Mouse (Mus musculus): ENCODE data around the gene Lhb. TPM values are rescaled to one million over a fixed set of nuclear protein-coding genes. Genes with fewer than 3 reads are reported as not detected.
"Not testable (repeated sequence)": the region's sequence is repeated elsewhere in the genome, so short reads cannot be mapped to it uniquely, and the experiment has no call there.

The Lhb gene
- total RNA-seq (2021): under 1 TPM in 1 of 2 experiments, not detected in 1; 0.57 TPM

DNA sequence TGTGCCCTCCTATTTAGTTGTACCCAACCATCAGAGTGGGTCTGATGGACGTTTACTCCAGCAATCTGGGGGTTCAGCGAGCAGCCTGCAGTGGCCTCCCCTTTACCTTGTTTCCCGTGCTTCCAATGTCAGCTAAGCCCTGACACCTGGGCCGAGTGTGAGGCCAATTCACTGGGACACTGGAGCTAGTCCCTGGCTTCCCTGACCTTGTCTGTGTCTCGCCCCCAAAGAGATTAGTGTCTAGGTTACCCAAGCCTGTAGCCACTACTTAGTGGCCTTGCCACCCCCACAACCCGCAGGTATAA, at the start of gene Lhb:
Gene Lhb (plus strand): TSS at position 206 of the 305 bp plus-strand sequence.
- DNase-seq (ENCODE audit: extremely low spot score in 1 of 2, low spot score in 1 of 2): no peak

DNA sequence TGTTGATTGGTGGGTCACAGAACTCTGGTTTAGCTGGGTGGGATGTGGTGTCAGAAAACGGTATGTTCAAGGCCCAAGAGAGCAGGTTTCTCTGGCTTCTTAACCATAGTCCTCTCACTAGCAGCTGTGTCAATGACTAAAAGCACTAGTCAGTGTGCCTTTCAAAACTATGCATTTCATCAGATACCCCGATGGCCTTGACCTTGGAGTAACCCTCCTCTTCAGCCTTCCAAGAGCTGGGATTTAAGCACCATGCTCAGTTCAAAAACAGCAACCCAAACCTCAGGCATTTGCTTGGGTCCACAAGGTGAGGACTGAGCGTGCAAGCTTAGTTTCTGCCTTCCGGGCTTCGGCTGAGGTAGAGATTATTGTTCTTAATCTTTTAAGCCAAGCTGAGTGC, 48.2 kb upstream of the Lhb start:
- DNase-seq (ENCODE audit: extremely low spot score in 1 of 2, low spot score in 1 of 2): no peak

DNA sequence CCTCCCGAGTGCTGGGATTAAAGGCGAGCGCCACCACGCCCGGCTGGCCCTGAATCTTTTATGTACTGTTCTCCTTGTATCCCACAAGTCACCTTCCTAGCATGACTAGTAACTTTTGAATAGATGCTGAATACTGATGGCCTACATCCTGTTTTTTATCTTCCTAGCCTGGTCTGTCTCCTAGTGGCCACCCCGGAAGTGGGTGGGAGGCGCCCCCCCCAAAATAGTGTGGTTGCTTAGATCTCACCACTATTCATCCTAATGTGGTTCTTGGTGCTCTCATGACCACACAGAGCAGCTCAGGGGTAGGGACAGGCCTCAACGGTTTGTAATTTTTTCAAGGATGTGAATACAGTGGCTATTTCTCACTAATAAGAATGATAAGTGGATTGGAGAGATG, 46.0 kb upstream of the Lhb start:
- DNase-seq (ENCODE audit: extremely low spot score in 1 of 2, low spot score in 1 of 2): no peak

DNA sequence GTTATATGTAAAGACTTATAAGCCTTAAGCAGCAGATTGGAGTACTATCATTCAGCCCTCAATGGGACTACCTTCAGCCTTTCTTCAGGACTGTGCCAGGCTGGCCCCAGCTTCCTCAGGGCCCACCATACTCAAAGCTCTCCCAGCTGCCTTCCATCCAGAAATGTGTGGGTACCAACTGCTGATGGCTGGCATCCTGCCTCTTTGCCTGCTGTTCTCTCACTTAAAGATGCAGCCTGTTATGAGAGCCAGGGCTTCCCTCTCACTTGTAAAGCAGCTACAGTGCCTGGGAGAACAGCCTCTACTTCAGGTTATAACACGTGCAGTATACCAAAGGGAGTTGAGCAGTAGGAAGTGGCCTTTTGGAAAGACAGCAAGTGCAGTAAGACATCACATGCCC, 44.6 kb upstream of the Lhb start:
- DNase-seq (ENCODE audit: extremely low spot score in 1 of 2, low spot score in 1 of 2): no peak

DNA sequence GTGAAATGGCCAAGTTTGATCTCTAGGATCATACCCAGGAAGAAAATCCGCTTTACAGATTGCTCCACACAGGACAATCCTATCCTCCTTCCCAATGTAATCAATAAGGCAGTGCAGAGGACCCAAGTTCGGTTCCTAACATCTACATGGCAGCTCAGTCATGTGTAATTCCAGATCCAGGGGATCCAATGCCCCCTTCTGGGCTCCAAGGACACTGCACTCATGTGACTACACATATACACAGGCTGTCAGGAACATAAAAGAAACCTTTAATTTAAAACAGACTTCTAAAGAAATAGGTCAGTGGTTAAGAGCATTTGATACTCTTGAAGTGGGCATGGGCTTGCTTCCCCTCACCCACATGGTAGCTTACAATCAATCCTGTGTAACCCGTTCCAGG, 34.5 kb upstream of the Lhb start:
- DNase-seq (ENCODE audit: extremely low spot score in 1 of 2, low spot score in 1 of 2): no peak

DNA sequence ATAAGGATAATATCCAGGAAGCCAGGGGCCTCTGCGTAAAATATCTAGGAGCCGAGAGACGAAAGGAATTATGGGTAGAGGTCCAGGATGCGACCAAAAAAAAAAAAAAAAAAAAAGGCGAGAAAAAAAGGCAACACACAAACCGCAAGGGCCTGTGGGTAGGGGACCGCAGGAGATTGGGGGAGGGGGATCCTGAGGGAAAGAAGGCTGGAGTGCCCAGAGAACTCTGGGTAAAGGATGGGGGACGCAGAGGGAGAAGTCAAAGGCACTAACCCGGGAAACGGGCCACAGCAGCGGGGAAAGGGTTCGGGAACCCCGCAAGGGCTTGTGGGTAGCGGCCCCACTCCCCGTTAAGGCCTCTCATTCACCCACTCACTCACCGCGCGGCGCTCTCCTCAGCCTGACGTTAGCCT, 25.5 kb upstream of the Lhb start:
- no peak for DNase-seq (ENCODE audit: extremely low spot score in 1 of 2, low spot score in 1 of 2)

DNA sequence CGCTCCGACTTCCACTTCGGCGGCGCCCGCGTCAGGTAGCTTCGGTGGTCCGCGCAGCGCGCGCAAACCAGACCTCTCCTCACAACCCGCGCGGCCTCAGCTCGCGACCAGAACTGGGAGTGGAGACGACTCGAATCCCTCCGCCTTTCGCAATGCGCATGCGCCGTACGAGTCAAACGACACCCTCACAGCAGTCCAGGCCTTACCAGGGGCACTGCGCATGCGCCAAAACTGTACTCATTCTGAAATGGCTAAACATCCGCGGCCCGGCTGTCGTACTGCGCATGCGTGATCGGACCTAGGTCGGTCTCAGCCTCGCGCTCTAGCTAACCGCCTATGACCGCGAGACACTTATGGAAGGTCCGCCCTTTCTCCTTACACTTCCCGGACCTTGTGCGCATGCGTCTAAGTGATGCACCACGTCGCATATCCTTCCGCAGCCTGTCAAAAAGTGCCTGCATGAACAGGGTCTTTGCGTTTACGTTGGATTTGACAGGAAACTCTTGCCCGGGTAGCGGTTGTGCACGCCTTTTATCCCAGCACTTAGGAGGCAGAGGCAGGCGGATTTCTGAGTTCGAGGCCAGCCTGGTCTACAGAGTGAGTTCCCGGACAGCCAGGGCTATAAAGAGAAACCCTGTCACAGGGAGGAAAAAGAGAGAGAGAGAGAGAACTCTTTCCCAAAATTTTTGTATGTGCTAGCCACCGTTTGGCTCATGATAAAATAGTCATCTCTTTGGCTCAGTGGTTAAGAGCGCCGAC, 24.9 kb upstream of the Lhb start, which contains the start of gene Snrnp70:
Gene Snrnp70 (minus strand): TSS at position 165 of the 759 bp plus-strand sequence.
- DNase-seq (ENCODE audit: extremely low spot score in 1 of 2, low spot score in 1 of 2): peak; percentile 99 to 100

DNA sequence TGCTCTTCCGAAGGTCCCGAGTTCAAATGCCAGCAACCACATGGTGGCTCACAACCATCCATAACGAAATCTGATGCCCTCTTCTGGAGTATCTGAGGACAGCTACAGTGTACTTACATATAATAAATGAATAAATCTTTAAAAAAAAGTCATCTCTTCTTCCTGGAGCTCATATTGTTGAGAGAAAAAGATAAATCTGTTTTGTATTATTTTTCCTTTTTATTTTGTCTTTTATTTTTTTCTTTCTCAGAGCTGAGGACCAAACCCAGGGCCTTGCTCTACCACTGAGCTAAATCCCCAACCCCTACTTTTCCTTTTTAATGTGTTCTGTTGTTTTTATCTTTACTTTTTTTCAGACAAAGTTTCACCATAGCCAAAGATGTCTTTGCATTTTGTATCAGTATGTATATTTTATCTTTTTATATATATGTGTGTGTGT, 24.3 kb upstream of the Lhb start:
- not testable (repeated sequence) for DNase-seq (ENCODE audit: extremely low spot score in 1 of 2, low spot score in 1 of 2)

DNA sequence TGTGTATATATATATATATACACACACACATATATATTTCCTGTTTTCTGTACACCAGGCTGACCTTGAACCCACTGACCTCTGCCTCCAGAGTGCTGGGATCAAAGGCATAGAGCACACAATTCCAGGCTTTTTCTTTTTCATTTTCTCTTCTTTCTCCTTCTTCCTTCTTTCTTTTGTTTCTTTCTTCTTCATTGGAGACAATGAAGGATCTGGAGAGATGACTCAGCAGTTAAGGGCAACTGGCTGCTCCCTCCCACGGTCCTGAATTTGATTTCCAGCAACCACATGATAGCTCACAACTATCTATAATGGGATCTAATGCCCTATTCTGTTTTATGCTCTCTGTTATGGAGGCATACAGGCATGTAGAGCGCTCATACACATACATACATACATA, 23.8 kb upstream of the Lhb start:
- DNase-seq (ENCODE audit: extremely low spot score in 1 of 2, low spot score in 1 of 2): no peak

DNA sequence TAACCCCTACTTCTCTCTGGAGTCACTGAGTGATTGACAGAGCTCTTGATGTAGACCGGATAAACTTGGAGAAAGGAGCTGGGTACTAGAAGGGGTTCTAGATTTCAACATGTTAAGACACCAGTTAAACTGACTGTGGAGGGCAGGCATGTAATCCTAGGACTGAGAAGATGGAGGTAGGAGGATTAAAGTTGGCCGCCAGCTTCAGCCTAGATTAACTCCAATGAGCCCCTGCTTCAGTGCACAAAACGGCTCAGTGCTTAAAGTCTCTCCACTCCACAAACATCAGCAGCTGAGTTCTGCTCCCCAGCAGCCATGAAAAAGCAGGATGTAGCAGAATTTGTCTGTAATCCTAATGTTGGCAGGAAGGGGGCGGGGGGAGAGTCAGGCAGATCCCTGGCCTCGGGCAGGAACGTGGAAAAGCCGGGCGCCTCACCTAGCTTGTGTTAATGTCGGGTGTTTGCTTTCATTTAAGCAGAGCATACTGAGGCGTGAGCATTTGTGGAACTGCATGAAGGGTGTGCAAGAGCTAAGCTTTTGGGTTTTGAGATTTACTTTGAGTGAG, 19.0 kb upstream of the Lhb start:
- no peak for DNase-seq (ENCODE audit: extremely low spot score in 1 of 2, low spot score in 1 of 2)

DNA sequence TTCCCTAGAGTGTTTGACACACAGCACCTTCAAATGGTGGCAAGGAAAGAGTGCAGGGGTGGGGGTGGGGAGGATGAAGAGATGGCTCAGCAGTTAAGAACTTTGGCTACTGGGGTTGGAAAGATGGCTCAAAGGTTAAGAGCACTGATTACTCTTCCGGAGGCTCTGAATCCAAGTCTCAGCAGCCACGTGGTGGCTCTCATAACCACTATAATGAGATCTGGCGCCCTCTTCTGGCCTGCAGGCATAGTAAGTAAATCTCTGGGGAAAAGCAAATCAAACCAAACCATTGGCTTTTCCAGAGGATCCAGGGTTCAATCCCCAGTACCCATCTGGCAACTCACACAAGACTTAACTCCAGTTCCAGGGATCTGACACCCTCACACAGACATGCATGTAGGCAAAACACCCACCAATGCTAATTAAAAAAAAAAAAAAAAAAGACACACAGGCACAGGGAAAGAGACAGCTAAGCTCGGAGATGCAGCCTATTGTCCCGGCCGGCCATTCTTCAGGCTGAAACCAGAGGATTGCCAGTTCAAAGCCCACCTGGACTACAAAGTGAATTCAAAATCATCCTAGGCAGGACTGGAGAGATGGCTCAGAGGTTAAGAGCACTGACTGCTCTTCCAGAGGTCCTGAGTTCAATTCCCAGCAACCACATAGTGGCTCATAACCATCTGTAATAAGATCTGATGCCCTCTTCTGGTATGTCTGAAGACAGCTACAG, 16.9 kb upstream of the Lhb start:
- DNase-seq (ENCODE audit: extremely low spot score in 1 of 2, low spot score in 1 of 2): peak in 1 of 2 experiments; percentile 57

DNA sequence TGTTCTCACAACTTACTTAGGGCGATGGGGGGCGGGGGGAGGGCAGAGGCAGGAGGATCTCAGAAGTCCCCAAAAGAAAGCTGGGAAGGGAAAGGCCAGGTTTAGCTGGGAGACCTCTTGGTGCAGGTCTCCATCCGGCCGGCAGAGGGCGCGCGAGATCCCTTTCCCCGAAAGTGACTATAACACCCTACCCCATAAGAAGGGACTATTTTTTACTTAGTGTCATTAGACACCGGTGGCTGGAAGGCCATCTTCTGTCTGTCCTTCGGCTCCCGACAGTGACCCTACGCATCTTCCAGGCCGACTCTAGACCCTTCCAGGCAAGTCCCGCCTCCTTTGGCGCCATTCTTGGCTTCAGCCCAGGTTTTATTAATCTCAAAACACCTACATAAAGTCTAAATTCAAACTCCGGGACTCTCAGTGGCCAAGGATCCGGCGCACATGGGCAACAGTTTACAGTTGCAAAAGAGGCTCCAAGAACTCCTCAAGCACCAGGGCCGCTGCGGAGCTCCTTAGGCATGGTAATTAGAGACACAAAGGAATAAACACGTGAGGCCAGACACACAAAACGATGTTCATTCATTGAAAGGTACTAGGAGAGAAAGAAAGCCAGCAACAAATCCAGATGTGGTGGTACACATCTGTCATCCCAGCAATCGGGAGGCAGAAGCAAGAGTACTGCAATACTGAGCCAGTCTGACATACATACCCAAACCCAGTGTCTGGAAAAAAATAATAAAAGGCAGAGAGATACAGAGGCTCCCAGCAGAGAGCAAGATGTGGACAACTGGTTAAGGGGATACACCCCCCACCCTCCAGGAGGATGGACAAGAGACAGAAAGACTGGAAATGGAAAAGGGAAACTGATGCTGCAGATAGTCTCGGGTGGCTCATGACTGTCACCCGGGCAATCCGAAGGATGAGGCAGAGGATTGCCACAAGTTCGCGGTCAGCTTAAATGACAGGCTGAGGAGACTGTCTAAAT, 15.2 kb upstream of the Lhb start, which contains the start of gene Kcna7:
Gene Kcna7 (plus strand): TSS at position 563 of the 985 bp plus-strand sequence.
- peak; percentile 61 to 82 for DNase-seq (ENCODE audit: extremely low spot score in 1 of 2, low spot score in 1 of 2)

DNA sequence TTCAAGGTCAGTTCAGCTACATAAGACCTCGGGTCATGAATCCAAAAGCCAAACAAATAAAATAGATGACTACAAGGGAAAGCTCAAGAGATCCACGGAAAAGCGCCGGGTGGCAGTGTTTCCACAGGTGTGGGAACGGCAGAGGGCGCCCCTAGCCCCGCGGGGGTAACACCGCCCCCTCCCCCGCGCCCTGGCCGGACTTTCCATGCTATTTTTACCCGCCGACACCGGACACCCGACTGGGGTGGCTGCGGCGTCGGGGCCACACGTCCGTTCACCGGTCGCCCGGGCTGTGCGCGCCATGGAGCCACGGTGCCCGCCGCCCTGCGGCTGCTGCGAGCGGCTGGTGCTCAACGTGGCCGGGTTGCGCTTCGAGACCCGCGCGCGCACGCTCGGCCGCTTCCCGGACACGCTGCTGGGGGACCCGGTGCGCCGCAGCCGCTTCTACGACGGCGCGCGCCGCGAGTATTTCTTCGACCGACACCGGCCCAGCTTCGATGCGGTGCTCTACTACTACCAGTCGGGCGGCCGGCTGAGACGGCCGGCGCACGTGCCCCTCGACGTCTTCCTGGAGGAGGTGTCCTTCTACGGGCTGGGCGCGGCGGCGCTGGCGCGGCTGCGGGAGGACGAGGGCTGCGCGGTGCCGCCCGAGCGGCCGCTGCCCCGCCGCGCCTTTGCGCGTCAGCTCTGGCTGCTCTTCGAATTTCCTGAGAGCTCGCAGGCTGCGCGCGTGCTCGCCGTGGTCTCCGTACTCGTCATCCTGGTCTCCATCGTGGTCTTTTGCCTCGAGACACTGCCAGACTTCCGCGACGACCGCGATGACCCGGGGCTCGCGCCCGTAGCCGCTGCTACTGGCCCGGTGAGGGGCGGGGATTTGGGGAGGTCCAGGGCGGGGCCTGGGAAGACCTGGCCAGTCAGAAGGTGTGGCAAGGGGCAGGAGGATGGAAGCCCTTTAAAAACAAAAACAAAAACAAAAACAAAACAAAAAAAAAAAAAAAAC, 14.2 kb upstream of the Lhb start:
- DNase-seq (ENCODE audit: extremely low spot score in 1 of 2, low spot score in 1 of 2): no peak

DNA sequence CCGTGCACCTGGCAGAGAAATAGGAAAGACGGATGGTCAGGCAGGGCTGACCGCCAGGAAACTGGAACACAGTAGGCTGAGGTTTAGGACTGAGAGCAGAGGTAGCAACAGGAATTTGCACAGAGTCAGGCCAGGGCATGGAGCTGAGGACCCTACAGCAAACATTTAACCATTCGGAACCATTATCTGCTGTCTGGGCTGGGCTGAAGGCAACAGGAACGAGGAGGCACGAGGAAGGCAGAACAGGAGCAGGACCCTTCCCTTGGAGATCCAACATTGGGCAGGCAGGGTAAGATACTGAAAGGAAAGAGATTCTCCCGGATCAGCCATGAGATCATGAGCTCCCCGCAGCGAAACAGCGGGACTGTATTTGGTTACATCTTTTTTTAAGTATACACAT, 12.8 kb upstream of the Lhb start:
- DNase-seq (ENCODE audit: extremely low spot score in 1 of 2, low spot score in 1 of 2): no peak

DNA sequence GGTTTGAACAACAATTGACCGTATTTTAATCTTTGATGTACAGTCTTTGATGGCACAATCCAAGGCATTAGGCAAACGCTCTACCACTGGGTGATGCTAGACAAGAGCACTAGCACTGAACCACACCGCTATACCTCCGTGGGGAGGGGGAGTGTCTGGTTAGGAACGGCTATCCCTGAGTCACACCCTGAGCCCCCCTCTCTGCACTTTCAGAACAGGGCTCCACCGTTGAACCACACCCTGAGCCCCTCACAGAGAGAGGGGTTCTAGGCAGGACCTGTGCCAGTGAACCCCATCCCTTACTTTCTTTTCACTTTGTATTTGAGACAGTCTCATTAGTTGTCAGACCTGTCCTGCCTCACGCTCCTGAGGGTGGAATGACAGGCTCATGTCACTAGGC, 12.3 kb upstream of the Lhb start:
- no peak for DNase-seq (ENCODE audit: extremely low spot score in 1 of 2, low spot score in 1 of 2)

DNA sequence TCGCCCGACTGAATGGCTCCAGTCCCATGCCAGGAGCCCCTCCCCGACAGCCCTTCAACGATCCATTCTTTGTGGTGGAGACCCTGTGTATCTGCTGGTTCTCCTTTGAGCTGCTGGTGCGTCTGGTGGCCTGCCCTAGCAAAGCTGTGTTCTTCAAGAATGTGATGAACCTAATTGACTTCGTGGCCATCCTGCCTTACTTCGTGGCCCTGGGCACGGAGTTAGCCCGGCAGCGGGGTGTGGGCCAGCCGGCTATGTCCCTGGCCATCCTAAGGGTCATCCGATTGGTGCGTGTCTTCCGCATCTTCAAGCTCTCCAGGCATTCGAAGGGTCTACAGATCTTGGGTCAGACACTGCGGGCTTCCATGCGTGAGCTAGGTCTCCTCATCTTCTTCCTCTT, 11.7 kb upstream of the Lhb start:
- DNase-seq (ENCODE audit: extremely low spot score in 1 of 2, low spot score in 1 of 2): no peak

DNA sequence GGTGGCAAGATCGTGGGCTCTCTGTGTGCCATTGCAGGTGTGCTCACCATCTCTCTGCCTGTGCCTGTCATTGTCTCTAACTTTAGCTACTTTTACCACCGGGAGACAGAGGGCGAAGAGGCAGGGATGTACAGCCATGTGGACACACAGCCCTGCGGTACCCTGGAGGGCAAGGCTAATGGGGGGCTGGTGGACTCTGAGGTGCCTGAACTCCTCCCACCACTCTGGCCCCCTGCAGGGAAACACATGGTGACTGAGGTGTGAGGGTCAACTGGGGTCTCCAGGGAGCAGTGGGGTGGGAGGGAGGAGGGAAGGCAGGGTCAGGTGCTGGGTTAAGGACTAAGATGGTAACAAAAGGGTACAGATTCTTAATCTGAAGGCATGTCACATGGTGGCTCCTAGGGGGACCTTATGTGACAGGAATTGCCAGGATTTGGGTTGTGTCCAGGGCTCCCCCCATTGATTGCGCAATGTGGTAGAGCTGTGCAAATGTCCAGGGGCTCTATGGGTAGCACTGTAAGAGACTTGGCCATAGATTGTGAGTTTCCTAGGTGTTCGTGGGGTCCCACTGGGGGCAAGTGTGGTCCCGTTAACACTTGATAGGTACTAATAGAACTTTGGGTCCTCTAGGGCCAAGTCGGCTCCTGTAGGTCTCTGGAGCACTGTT, 11.0 kb upstream of the Lhb start:
- DNase-seq (ENCODE audit: extremely low spot score in 1 of 2, low spot score in 1 of 2): no peak

DNA sequence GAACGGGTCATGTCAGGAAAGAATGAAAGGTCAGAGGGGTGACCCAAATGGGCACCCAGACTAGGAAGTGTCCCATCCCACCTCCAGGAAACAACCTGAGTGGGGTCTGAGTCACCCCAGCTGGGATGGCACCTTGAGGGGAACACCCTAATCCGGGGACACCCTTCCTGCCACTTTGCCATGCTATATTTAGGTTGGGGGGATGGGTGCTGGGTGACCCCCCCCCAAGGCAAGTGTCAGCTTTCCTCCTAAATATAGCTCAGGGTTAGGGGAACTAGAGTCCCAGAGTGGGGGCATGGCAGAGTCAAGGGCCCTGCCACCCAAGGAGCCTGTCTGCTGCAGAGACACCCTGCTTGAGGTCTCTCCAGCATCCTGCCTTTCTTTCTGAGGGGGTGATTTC, 8.2 kb upstream of the Lhb start:
- DNase-seq (ENCODE audit: extremely low spot score in 1 of 2, low spot score in 1 of 2): no peak

Data from layer of hippocampus, postnatal 25 days (tissue).